Mouse (Mus musculus) stomach, postnatal 0 days (tissue): ENCODE data around the gene Csgalnact2.

Source experiments
- CTCF ChIP-seq: IDR thresholded peaks from 2 replicates; pipeline ENCODE4 v1.5.1; 2016; ENCODE audit warnings: antibody characterized with exemption, low read depth, mild to moderate bottlenecking, moderate library complexity
- EP300 ChIP-seq: optimal IDR thresholded peaks from 2 replicates; pipeline ENCODE3; 2016; ENCODE audit warnings: antibody characterized with exemption

DNA sequence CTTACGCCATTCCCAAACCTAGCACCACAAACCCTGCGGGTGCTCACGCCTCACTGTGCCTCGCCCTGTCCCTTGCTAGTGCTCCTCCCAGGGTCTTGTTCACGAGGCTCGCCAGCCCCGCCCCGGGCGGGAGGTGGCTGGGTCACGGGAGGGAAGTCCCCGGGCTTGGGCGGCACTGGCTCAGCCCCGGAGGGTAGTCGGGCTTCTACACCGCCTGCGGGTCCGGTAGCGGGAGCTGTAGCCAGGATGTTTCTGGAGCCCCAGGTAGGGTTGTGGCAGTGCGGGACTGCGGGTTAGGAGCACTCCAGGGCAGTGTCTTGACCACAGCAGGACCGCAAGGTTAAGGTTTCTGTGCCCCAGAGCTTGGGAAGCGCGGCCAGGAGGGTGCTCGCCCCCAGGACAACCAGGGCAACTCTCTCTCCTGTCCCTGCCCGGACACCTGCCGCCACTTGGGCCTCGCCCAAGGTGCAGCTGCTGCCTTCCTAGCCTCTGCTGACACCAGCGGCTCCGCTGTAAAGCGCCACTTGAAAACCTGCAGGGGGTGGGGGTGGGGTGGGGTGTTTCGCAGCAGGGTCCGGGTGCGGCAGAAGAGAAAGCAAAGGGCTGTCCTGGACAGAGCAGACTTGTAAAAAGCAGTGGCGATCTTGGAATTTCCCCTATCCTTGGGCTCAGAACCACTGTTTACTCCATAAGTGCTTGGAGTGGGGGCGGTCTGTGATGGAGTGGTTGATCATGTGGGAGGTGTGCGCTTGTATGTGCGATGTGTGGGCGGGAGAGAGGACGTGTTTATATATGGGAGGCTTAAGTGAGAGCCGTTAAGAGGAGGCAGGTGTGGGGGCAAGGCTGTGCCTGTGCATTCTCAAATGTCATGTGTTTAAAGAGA is 72.5 kb downstream of the Csgalnact2 start:
- TF ChIP-seq CTCF (no peak), EP300 (no peak)
